Mouse (Mus musculus) limb, embryonic 14.5 days (tissue): ENCODE measurements around the gene Mark4. TPM values are rescaled to one million over a fixed set of nuclear protein-coding genes. Genes with fewer than 3 reads are reported as not detected.

ENCODE experiments used
- ATAC-seq: fragments of 200-750 bp; cut with Nextera tagmentation; 2 replicates; pipeline ENCODE4 v1.8.0; 2017; ENCODE audit warnings: low read depth, moderate number of reproducible peaks, moderate TSS enrichment; ENCODE audit not compliant: low FRiP score
- DNase-seq: peaks from one replicate; pipeline ENCODE4 v3.0.0-alpha.2; 2015; ENCODE audit warnings: low spot score
- H3K27ac ChIP-seq: fragments of 300-500 bp; sonication (generic); replicated peaks from 2 replicates; pipeline ENCODE4 v1.5.1; 2014; ENCODE audit warnings: low read depth, mild to moderate bottlenecking, low read length, moderate library complexity, mixed read lengths
- H3K27me3 ChIP-seq: fragments of 300-500 bp; sonication (generic); 2 replicates; pipeline ENCODE4 v1.6.1; 2014; ENCODE audit warnings: low read length, mixed read lengths; ENCODE audit not compliant: control insufficient read depth, insufficient read depth
- H3K36me3 ChIP-seq: fragments of 300-500 bp; sonication (generic); 2 replicates; pipeline ENCODE4 v1.6.1; 2014; ENCODE audit warnings: mild to moderate bottlenecking, low read length, moderate library complexity, mixed read lengths; ENCODE audit not compliant: control insufficient read depth, insufficient read depth
- H3K4me1 ChIP-seq: fragments of 300-500 bp; sonication (generic); 2 replicates; pipeline ENCODE4 v1.6.1; 2014; ENCODE audit warnings: antibody characterized with exemption, low read length, mixed read lengths; ENCODE audit not compliant: control insufficient read depth, insufficient read depth
- H3K4me2 ChIP-seq: fragments of 300-500 bp; sonication (generic); replicated peaks from 2 replicates; pipeline ENCODE4 v1.6.1; 2014; ENCODE audit warnings: low read depth, mild to moderate bottlenecking, low read length, moderate library complexity; ENCODE audit not compliant: severe bottlenecking
- H3K4me3 ChIP-seq: fragments of 300-500 bp; sonication (generic); replicated peaks from 2 replicates; pipeline ENCODE4 v1.5.1; 2014; ENCODE audit warnings: low read length
- H3K9ac ChIP-seq: fragments of 300-500 bp; sonication (generic); 2 replicates; pipeline ENCODE4 v1.6.1; 2014; ENCODE audit warnings: mild to moderate bottlenecking, low read depth, low read length, moderate library complexity; ENCODE audit not compliant: severe bottlenecking
- H3K9me3 ChIP-seq: fragments of 300-500 bp; sonication (generic); 2 replicates; pipeline ENCODE4 v1.6.1; 2016; ENCODE audit warnings: low read length; ENCODE audit not compliant: control insufficient read depth
- POLR2A ChIP-seq: fragments of 200-500 bp; IDR thresholded peaks from 2 replicates; pipeline ENCODE4 v1.8.0; 2012; ENCODE audit warnings: inconsistent platforms, mild to moderate bottlenecking, moderate library complexity, borderline replicate concordance; ENCODE audit not compliant: insufficient read depth, insufficient read length; ENCODE audit errors: extremely low read depth
- WGBS: fragments of 180-500 bp; shearing (Covaris S2); extraction: QIAGEN DNeasy Blood & Tissue Kit; methylation state at CpG from one replicate; pipeline ENCODE4 v1.1.7; 2014; 5-methylcytosine and 5-hydroxymethylcytosine counted together
- polyA plus RNA-seq, 2 experiments: library from polyadenylated mRNA; depleted of rRNA in 1 of 2; stranded (reverse) in 1 of 2; unstranded in 1 of 2; fragments of >200 nt; fragmentation: Nextera tagmentation in 1 of 2; extraction: Ambion mirVana in 1 of 2; gene quantifications; 2 replicates each; pipeline versions ENCODE4 v1.2.1 to v1.2.3; 2012 to 2014

The Mark4 gene
- polyA plus RNA-seq, 2 experiments, result 11.5 to 34.8 TPM

GRCm38 (mm10) chr7:19494751-19495474 is 36.3 kb upstream of the Mark4 start:
- Histone ChIP-seq H3K27me3 (peaks cover 24% of the 10 kb centered on the region), H3K4me1 (peaks cover 5% of the 10 kb centered on the region; the same call in 1 of the 2 replicates), H3K4me2 (no peak overlapping the region), H3K9me3 (no peaks in the 10 kb centered on the region), H3K27ac (no peak overlapping the region), H3K9ac (no peak overlapping the region), H3K36me3 (no peaks in the 10 kb centered on the region), H3K4me3 (no peak overlapping the region)
- ATAC-seq (no peak), DNase-seq (no peak)
- no peak for TF ChIP-seq POLR2A
- 85% methylated on average over 25 of the region's 25 CpGs for WGBS

GRCm38 (mm10) chr7:19491731-19492130 is 33.1 kb upstream of the Mark4 start:
- peaks cover 5% of the 10 kb centered on the region; the same call in 1 of the 2 replicates for H3K4me1 ChIP-seq
- peaks cover 49% of the 10 kb centered on the region for H3K27me3 ChIP-seq
- no peaks in the 10 kb centered on the region for H3K9me3 ChIP-seq
- no peak for TF ChIP-seq POLR2A
- H3K4me2 ChIP-seq, result peak overlapping the region; percentile 38
- DNase-seq (no peak), ATAC-seq (no peak)
- H3K27ac ChIP-seq, result no peak overlapping the region
- H3K36me3 ChIP-seq, result no peaks in the 10 kb centered on the region
- H3K9ac ChIP-seq, result 0 out of 2 replicates have a peak overlapping the region, but pooled peaks have one; percentile 41
- peak overlapping the region; percentile 20 for H3K4me3 ChIP-seq
- WGBS, result under 1% methylated on average over 26 of the region's 26 CpGs

DNA sequence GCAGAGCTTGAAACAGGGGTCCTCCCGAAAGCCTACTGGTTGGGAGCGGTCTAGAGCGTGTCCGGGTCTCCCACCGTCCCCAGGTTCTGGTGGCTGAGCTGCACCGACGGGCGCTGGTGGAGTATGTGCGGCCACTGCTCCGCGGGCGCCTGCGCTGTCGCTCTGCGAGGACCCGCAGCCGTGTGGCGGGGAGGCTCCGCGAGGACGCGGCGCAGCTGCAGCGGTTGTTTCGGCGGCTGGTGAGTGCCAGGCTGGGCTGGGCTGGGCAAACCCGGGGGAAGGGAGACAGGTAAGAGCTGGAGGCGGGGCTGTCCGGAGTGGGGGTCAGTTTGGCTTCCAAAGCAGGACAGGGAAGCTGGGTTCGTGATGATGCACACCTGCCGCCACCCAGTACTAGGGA is 30.9 kb upstream of the Mark4 start:
- H3K9ac ChIP-seq, result no peak overlapping the region
- no peaks in the 10 kb centered on the region for H3K36me3 ChIP-seq
- H3K4me2 ChIP-seq, result peak overlapping the region; percentile 32
- peak overlapping the region; percentile 21 for H3K4me3 ChIP-seq
- peaks cover 5% of the 10 kb centered on the region; the same call in 1 of the 2 replicates for H3K4me1 ChIP-seq
- no peak for DNase-seq
- H3K9me3 ChIP-seq, result no peaks in the 10 kb centered on the region
- H3K27me3 ChIP-seq, result peaks cover 49% of the 10 kb centered on the region
- no peak for ATAC-seq
- WGBS, result 9% methylated on average over 27 of the region's 31 CpGs
- H3K27ac ChIP-seq, result no peak overlapping the region
- no peak for TF ChIP-seq POLR2A

DNA sequence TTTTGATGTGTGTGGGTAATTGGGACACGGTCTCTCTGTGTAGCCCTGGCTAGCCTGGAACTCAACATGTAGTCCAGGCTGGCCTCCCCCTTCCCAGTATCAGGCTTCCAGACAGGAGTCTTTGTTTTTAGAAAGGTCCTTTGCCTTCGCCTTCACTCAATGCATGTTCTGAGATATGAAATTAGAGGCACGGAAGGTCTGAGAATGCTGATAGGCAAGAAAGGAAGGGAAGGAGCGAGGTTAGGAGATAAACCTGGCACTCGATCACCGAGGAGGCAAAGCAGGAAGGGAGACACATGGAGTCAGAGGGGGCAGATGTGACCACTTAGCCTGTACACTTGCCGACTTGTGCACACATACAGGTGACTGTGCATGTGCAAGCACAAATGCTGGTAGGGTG is 27.9 kb upstream of the Mark4 start:
- no peak for DNase-seq
- H3K27ac ChIP-seq, result no peak overlapping the region
- no peak overlapping the region for H3K4me3 ChIP-seq
- H3K9ac ChIP-seq, result no peak overlapping the region
- no peak for TF ChIP-seq POLR2A
- ATAC-seq, result no peak
- H3K9me3 ChIP-seq, result no peaks in the 10 kb centered on the region
- peaks cover under 1% of the 10 kb centered on the region; the same call in 1 of the 2 replicates for H3K4me1 ChIP-seq
- WGBS, result 87% methylated on average over 7 of the region's 7 CpGs
- no peaks in the 10 kb centered on the region for H3K36me3 ChIP-seq
- H3K27me3 ChIP-seq, result peaks cover 41% of the 10 kb centered on the region
- no peak overlapping the region for H3K4me2 ChIP-seq

- DNase-seq (no peak), ATAC-seq (no peak)
- 60% methylated on average over 1 of the region's 1 CpGs for WGBS
- Histone ChIP-seq H3K36me3 (no peaks in the 10 kb centered on the region), H3K27me3 (peaks cover 30% of the 10 kb centered on the region), H3K27ac (no peak overlapping the region), H3K4me3 (no peak overlapping the region), H3K4me1 (no peaks in the 10 kb centered on the region), H3K9me3 (no peaks in the 10 kb centered on the region), H3K4me2 (no peak overlapping the region), H3K9ac (no peak overlapping the region)
- no peak for TF ChIP-seq POLR2A
Observed at GRCm38 (mm10) chr7:19485488-19485887, 26.9 kb upstream of the Mark4 start.

GRCm38 (mm10) chr7:19483281-19483680 is 24.7 kb upstream of the Mark4 start:
- TF ChIP-seq POLR2A, result no peak
- 83% methylated on average over 8 of the region's 8 CpGs for WGBS

More at GRCm38 (mm10) chr7:19483281-19483680, 24.7 kb upstream of the Mark4 start:
- Histone ChIP-seq H3K9me3 (no peaks in the 10 kb centered on the region), H3K36me3 (no peaks in the 10 kb centered on the region), H3K27me3 (peaks cover 8% of the 10 kb centered on the region), H3K4me3 (no peak overlapping the region), H3K27ac (no peak overlapping the region), H3K9ac (no peak overlapping the region), H3K4me1 (no peaks in the 10 kb centered on the region), H3K4me2 (no peak overlapping the region)
- DNase-seq (no peak), ATAC-seq (no peak)
